Mouse (Mus musculus) adrenal gland, postnatal 36 days (tissue): Measurements from ENCODE around the gene Gm11172. TPM values are rescaled to one million over a fixed set of nuclear protein-coding genes. Genes with fewer than 3 reads are reported as not detected.
"Not testable (repeated sequence)": the region's sequence is repeated elsewhere in the genome, so short reads cannot be mapped to it uniquely, and the experiment has no call there.

Source experiments
- DNase-seq, 2 experiments: peaks; one replicate each; pipeline ENCODE4 v3.0.0; 2021; ENCODE audit warnings: mixed read lengths in 1 of 2
- total RNA-seq, 2 experiments: library from RNA; stranded (reverse); gene quantifications; 2 replicates each; pipeline ENCODE4 v1.2.3; 2021

Gene Gm11172
- total RNA-seq, 2 experiments from 2014 or later, result not detected

GRCm38 (mm10) chr16:10785371-10786231 is 27.1 kb upstream of the Gm11172 start, which contains the start of gene Socs1:
Gene Socs1, minus strand, starts transcription at chr16:10785536.
- peak; percentile 91 to 95 for DNase-seq

- peak; percentile 81 to 88 for DNase-seq
Observed at GRCm38 (mm10) chr16:10786288-10786687, 26.4 kb upstream of the Gm11172 start.

- peak in 1 of 2 experiments; percentile 21 for DNase-seq
Observed at GRCm38 (mm10) chr16:10786782-10787547, 25.8 kb upstream of the Gm11172 start.

GRCm38 (mm10) chr16:10787548-10788058 is 25.1 kb upstream of the Gm11172 start:
- DNase-seq, result no peak

GRCm38 (mm10) chr16:10788271-10788670 is 24.4 kb upstream of the Gm11172 start, which contains the start of gene Tnp2:
Gene Tnp2, minus strand, starts transcription at chr16:10788660.
- no peak for DNase-seq

- DNase-seq, result no peak
Observed at GRCm38 (mm10) chr16:10788866-10789265, 23.8 kb upstream of the Gm11172 start.

GRCm38 (mm10) chr16:10790702-10791101 is 22.0 kb upstream of the Gm11172 start, which contains the start of gene Prm3:
Gene Prm3, minus strand, starts transcription at chr16:10790914.
- DNase-seq, result no peak

- DNase-seq, result no peak
Observed at GRCm38 (mm10) chr16:10796034-10796433, 16.7 kb upstream of the Gm11172 start, which contains the start of gene Prm2. Gene Prm2, minus strand, starts transcription at chr16:10796134.

GRCm38 (mm10) chr16:10802420-10802819 is 10.3 kb upstream of the Gm11172 start:
- not testable (repeated sequence) for DNase-seq

- no peak for DNase-seq
Observed at GRCm38 (mm10) chr16:10805789-10806527, 6.8 kb upstream of the Gm11172 start, which contains the start of gene Prm1. Gene Prm1, minus strand, starts transcription at chr16:10805839.

GRCm38 (mm10) chr16:10810376-10810775 is 2.3 kb upstream of the Gm11172 start:
- no peak for DNase-seq

- DNase-seq, result no peak
Observed at GRCm38 (mm10) chr16:10813726-10814125, 1.0 kb downstream of the Gm11172 start.

GRCm38 (mm10) chr16:10814864-10815263 is 2.1 kb downstream of the Gm11172 start:
- peak; percentile 48 to 57 for DNase-seq

GRCm38 (mm10) chr16:10818579-10819135 is 5.9 kb downstream of the Gm11172 start:
- no peak for DNase-seq

- DNase-seq, result no peak
Observed at GRCm38 (mm10) chr16:10819966-10820365, 7.3 kb downstream of the Gm11172 start.

- no peak for DNase-seq
Observed at GRCm38 (mm10) chr16:10821387-10821786, 8.7 kb downstream of the Gm11172 start.

- DNase-seq, result peak in 1 of 2 experiments; percentile 17
Observed at GRCm38 (mm10) chr16:10824536-10824935, 11.8 kb downstream of the Gm11172 start.

GRCm38 (mm10) chr16:10825840-10826239 is 13.1 kb downstream of the Gm11172 start:
- DNase-seq, result no peak

GRCm38 (mm10) chr16:10827269-10827668 is 14.6 kb downstream of the Gm11172 start:
- no peak for DNase-seq

- no peak for DNase-seq
Observed at GRCm38 (mm10) chr16:10827766-10828460, 15.2 kb downstream of the Gm11172 start.

- no peak for DNase-seq
Observed at GRCm38 (mm10) chr16:10828461-10828805, 15.7 kb downstream of the Gm11172 start.
